Mouse (Mus musculus): ENCODE measurements around the gene Upf3a.

DNA sequence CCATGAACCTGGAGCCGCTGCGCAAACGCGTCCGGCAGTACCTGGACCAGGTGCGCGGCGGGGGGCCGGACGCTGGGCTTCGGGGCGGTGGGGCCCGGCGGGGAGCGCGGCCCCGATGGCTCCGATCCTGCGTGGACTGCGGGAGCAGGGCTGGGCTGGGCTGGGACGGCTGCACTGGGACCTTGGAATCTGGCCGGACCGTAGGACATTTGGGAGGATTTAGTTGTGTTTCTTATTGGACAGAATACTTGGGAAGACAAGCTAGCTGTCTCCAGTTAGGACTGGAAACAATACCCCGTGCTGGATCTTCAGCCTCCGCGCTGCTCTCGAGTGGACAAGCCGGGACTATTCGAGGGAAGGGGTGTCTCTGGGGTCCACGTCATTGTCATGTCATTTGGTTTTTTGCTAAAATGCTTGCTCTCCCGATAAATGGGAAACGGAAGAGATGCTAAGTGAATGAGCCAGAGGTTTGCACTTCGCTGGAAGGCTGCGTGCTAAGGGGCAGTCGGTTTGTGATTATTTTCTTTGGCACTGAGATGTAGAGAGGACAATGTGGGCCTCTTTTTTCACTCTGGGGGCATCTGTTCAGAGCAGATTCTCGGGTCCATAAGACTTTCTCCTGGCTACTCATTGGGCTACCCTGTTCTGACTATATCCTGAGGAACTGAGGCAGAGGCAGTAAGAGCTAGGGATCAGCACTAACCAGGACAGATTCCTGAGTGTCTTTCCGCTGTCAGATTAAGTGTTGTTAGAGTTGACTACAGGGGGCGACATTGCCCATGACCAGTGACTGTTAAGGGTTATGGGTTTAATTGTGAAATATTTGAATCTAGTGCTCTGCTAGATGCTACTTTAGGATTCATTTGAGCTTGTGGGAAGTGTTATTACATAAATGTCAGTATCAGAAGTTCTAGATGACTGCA lies 27.3 kb upstream of the Upf3a start:
- 0 out of 2 replicates have a peak, but pooled peaks have one; percentile 21 for TF ChIP-seq CTCF (conservative IDR thresholded peaks at IDR 0.05; ENCODE audit: insufficient read depth, insufficient read length, low read depth, low read length)
- TF ChIP-seq POLR2A (IDR thresholded peaks at IDR 0.05; ENCODE audit: low read depth, low read length) = no peak
